Mouse (Mus musculus) neural tube, embryonic 15.5 days (tissue): ENCODE data around the gene Gba2. TPM values are rescaled to one million over a fixed set of nuclear protein-coding genes. Genes with fewer than 3 reads are reported as not detected.

Experiments used
- ATAC-seq: fragments of 200-750 bp; cut with Nextera tagmentation; 2 replicates; pipeline ENCODE4 v1.8.0; 2017; ENCODE audit warnings: mild to moderate bottlenecking, moderate TSS enrichment, moderate library complexity; ENCODE audit not compliant: low FRiP score
- H3K27ac ChIP-seq: fragments of 300-500 bp; sonication (generic); replicated peaks from 2 replicates; pipeline ENCODE4 v1.5.1; 2015; ENCODE audit warnings: mild to moderate bottlenecking, inconsistent platforms
- H3K27me3 ChIP-seq: fragments of 300-500 bp; sonication (generic); replicated peaks from 2 replicates; pipeline ENCODE4 v1.6.1; 2015; ENCODE audit warnings: inconsistent platforms
- H3K36me3 ChIP-seq: fragments of 300-500 bp; sonication (generic); 2 replicates; pipeline ENCODE4 v1.6.1; 2015; ENCODE audit warnings: inconsistent platforms
- H3K4me1 ChIP-seq: fragments of 300-500 bp; sonication (generic); 2 replicates; pipeline ENCODE4 v1.6.1; 2015; ENCODE audit warnings: inconsistent platforms
- H3K4me2 ChIP-seq: fragments of 300-500 bp; sonication (generic); 2 replicates; pipeline ENCODE4 v1.6.1; 2015; ENCODE audit warnings: inconsistent platforms, mild to moderate bottlenecking, moderate library complexity
- H3K4me3 ChIP-seq: fragments of 300-500 bp; sonication (generic); replicated peaks from 2 replicates; pipeline ENCODE4 v1.5.1; 2015; ENCODE audit warnings: mild to moderate bottlenecking, inconsistent platforms
- H3K9ac ChIP-seq: fragments of 300-500 bp; sonication (generic); replicated peaks from 2 replicates; pipeline ENCODE4 v1.6.1; 2015; ENCODE audit warnings: mild to moderate bottlenecking, inconsistent platforms
- H3K9me3 ChIP-seq: fragments of 300-500 bp; sonication (generic); replicated peaks from 2 replicates; pipeline ENCODE4 v1.6.1; 2016; ENCODE audit warnings: inconsistent platforms
- WGBS: fragments of 180-500 bp; shearing (Covaris S2); methylation state at CpG from one replicate; pipeline ENCODE4 v1.1.7; 2015; ENCODE audit warnings: mixed read lengths; 5-methylcytosine and 5-hydroxymethylcytosine counted together
- polyA plus RNA-seq: library from polyadenylated mRNA; unstranded; fragments of >200 nt; fragmentation: Nextera tagmentation; extraction: Ambion mirVana; gene quantifications from 2 replicates; pipeline ENCODE4 v1.2.1, GENCODE M21; 2015

Gba2 gene
- polyA plus RNA-seq, 1 experiment from 2014 or later = 54.5 TPM

DNA sequence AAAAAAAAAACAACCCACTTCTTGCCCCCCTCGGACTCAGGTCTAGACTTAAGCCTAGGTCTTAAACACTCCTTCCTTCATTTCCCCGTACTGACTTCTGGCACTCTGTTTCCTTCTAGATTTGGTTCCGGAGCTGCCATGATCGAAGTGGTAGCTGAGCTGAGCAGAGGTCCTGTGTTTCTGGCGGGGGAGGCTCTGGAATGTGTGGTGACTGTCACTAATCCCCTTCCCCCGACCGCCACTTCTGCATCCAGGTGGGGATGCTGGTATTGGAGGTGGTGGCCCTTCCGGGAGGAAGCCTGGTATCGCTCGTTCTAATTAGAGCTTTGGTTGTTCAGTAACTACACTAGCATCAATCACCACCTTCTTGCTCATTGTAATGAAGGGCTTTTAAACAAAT, 583 bp upstream of the Gba2 start:
- 7% methylated on average over 10 of the region's 10 CpGs for WGBS
- H3K4me1 ChIP-seq = peaks cover 51% of the 10 kb centered on the region
- peak overlapping the region; percentile 86 for H3K4me3 ChIP-seq

DNA sequence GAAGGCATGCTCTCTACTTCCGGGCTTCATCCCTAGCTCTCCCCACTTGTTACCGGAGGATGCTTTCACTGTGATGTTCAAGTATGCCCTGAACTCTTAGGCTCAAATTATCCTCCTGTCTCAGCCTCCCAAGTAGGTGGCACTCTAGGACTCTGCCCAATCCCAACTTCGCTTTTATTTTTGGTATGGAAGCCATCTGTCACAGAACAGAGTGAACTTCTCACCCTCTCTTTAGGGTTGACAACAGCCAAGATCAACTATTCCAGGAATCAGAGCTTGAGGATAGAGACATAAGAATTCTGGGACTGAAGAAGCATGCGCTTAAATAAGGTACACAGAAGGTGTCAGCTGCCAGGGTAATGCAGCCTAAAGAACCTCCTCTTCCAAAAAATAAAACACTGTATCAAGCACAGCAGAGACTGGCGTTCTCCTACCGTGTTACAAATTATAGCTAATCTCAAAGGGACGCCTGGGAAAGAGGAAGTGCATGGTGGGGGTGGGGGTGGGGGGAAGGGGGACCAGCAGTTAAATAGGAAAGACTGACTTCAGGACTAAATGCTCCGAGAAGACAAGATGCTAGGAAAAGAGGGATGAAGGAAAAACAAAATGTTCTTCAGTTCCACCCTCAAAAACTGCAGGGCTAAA, 1.3 kb downstream of the Gba2 start:
- Histone ChIP-seq H3K4me1 (peaks cover 51% of the 10 kb centered on the region), H3K27ac (no peak overlapping the region), H3K9ac (peak overlapping the region; percentile 84), H3K4me2 (peak overlapping the region; percentile 95), H3K4me3 (peak overlapping the region; percentile 86), H3K9me3 (no peaks in the 10 kb centered on the region), H3K36me3 (peaks cover 39% of the 10 kb centered on the region), H3K27me3 (no peaks in the 10 kb centered on the region)
- ATAC-seq = no peak
- 47% methylated on average over 8 of the region's 8 CpGs for WGBS

More for the DNA sequence above, 583 bp upstream of the Gba2 start:
- Histone ChIP-seq H3K9ac (peak overlapping the region; percentile 84), H3K4me2 (peak overlapping the region; percentile 95), H3K36me3 (peaks cover 39% of the 10 kb centered on the region), H3K27ac (peak overlapping the region; percentile 87), H3K27me3 (no peaks in the 10 kb centered on the region), H3K9me3 (no peaks in the 10 kb centered on the region)
- ATAC-seq = peak; percentile 4; the same call in 1 of the 2 replicates

DNA sequence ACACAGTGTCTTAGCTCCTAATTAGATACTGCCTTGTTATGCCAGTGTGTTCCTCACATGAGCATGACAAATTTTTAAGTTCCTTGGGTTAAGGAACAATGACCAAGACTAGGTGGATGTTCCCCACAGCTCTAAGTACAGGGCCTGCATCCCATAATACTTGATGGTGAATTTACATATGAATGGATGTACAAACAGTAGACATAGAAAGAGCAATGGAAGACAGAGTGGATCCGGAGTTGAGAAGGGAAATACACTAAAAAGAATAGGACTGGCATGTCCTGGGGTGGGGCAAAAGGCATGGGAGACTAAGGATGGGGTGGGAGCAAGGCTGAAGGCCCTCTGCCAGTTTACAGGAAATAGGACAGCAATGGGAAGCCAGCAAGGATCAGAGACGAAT, 3.3 kb downstream of the Gba2 start:
- no peak overlapping the region for H3K27ac ChIP-seq
- peak overlapping the region; percentile 5; the same call in 1 of the 2 replicates for H3K4me3 ChIP-seq
- peaks cover 42% of the 10 kb centered on the region for H3K36me3 ChIP-seq
- no peaks in the 10 kb centered on the region for H3K9me3 ChIP-seq
- H3K4me1 ChIP-seq = peaks cover 51% of the 10 kb centered on the region
- no peaks in the 10 kb centered on the region for H3K27me3 ChIP-seq
- peak overlapping the region; percentile 36; the same call in 1 of the 2 replicates for H3K9ac ChIP-seq
- no peak for ATAC-seq
- peak overlapping the region; percentile 95 for H3K4me2 ChIP-seq
- 39% methylated on average over 2 of the region's 2 CpGs for WGBS

DNA sequence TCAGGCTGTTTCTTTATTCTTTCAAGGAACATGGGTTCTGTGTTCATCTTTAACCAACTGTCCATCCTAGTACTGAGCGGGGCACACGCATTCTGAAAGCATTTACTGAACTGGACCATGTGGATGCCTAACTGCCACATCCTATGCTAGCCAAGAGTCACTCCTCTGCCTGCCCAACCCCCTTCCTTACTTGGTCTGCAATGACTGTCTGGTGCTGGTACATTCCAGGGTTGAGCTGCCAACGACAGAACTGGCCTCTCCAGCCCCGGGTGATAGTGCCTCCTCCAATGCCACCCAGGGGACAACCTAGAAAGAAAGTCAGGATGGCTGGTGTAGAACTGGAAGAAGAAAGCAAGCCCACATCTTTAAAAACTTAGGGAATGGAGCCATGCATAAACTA, 5.1 kb downstream of the Gba2 start:
- ATAC-seq = no peak
- Histone ChIP-seq H3K4me1 (peaks cover 39% of the 10 kb centered on the region), H3K4me2 (no peak overlapping the region), H3K27me3 (no peaks in the 10 kb centered on the region), H3K9ac (no peak overlapping the region), H3K9me3 (no peaks in the 10 kb centered on the region), H3K27ac (no peak overlapping the region), H3K4me3 (no peak overlapping the region), H3K36me3 (peaks cover 60% of the 10 kb centered on the region)
- 92% methylated on average over 4 of the region's 4 CpGs for WGBS

DNA sequence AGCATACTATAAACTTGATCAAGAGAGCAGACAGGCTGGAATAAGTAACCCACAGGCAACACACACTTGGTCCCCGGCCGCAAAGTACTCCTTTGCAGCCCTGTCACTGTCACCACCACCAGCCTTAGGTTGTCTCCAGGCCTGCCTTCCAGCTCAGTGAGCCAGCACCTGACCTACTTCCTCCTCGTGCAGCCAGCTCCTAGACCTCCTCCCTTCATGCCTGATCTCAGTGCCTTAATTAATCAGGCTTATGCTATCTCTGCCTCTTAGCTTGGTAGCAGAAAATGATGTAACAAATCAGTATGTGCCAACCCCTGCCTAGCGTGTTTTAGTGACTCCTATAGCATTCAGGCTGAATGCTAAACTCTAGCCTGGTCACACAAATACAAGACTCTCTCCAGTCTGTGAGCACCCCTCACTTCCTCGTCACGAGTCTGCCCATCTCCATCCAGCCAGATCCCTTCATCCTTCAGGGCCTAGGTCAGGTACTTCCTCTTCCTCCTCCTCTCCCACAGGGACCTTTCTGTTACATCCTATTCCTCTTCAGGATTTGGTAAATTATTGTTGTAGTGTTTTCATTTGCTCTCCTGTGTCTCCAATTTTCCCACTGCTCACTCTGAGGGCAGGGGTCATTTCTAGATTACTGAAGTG, 7.2 kb downstream of the Gba2 start:
- Histone ChIP-seq H3K36me3 (peaks cover 81% of the 10 kb centered on the region), H3K27ac (no peak overlapping the region), H3K27me3 (no peaks in the 10 kb centered on the region), H3K9me3 (no peaks in the 10 kb centered on the region), H3K4me1 (peaks cover 23% of the 10 kb centered on the region), H3K4me2 (no peak overlapping the region), H3K4me3 (no peak overlapping the region), H3K9ac (no peak overlapping the region)
- ATAC-seq = no peak
- 89% methylated on average over 6 of the region's 6 CpGs for WGBS

DNA sequence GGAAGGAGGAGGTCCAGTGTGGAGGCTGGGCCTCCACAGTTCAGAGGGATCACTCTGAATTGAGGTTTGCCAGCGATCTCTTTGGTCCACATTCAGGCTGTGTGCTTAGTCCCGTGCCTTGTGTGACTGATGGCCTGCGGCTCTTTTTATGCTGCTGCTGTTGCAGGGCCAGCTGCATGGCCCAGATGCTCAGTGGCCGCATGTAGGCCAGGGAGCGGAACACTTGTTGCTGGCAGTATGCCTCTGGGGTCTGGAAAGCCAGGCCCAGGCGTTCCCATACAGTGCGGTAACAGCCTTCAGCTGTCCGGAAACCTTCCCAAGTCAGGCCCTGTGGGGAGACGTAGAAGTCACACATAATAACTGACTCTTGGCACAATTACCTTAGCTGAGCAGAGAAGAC, 11.5 kb downstream of the Gba2 start:
- Histone ChIP-seq H3K4me3 (no peak overlapping the region), H3K9me3 (no peaks in the 10 kb centered on the region), H3K27ac (no peak overlapping the region), H3K4me1 (peaks cover 14% of the 10 kb centered on the region), H3K9ac (no peak overlapping the region), H3K4me2 (no peak overlapping the region), H3K36me3 (peaks cover 80% of the 10 kb centered on the region), H3K27me3 (no peaks in the 10 kb centered on the region)
- ATAC-seq = no peak
- WGBS = 93% methylated on average over 9 of the region's 9 CpGs

DNA sequence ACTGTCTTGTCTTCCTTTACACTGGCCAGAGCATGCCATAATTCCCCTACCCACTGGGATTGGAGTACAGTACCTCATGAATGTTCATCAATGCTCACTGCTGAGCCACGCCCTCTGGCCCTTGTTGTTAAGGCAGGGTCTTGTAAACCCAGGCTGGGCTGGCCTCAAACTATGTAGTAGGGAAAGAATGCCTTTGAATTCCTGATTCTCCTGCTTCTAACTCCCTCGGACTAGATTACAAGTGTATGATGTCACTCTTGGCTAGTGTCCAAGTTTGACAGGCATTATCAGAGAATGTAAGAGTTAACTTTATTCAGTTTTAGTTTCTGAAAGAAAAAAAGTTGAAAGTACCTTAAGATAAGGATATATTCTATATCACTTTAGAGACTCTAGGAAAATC, 14.4 kb downstream of the Gba2 start:
- 50% methylated on average over 2 of the region's 2 CpGs for WGBS
- Histone ChIP-seq H3K9me3 (no peaks in the 10 kb centered on the region), H3K4me3 (no peak overlapping the region), H3K4me1 (peaks cover 38% of the 10 kb centered on the region), H3K27me3 (no peaks in the 10 kb centered on the region), H3K27ac (no peak overlapping the region), H3K9ac (no peak overlapping the region), H3K36me3 (peaks cover 53% of the 10 kb centered on the region), H3K4me2 (0 out of 2 replicates have a peak overlapping the region, but pooled peaks have one; percentile 90)
- no peak for ATAC-seq

DNA sequence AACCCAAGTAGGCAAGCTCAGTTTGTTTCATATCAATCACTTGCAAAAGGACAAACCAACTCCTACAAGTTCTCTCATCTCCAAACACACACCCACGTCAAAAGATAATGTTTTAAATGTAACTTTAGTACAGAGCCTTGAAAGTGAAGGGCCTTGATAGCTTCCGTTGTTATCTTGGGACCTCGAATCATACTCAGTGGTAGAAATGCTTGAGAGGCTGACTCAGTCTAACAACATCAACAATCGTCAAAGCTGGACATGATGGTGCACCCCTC, 15.1 kb downstream of the Gba2 start:
- peak overlapping the region; percentile 89 for H3K4me3 ChIP-seq
- no peak for ATAC-seq
- 91% methylated on average over 4 of the region's 4 CpGs for WGBS
- peaks cover 45% of the 10 kb centered on the region for H3K4me1 ChIP-seq
- H3K27ac ChIP-seq = no peak overlapping the region
- no peaks in the 10 kb centered on the region for H3K9me3 ChIP-seq
- H3K27me3 ChIP-seq = no peaks in the 10 kb centered on the region
- peak overlapping the region; percentile 93 for H3K9ac ChIP-seq
- H3K36me3 ChIP-seq = peaks cover 46% of the 10 kb centered on the region
- H3K4me2 ChIP-seq = peak overlapping the region; percentile 90

DNA sequence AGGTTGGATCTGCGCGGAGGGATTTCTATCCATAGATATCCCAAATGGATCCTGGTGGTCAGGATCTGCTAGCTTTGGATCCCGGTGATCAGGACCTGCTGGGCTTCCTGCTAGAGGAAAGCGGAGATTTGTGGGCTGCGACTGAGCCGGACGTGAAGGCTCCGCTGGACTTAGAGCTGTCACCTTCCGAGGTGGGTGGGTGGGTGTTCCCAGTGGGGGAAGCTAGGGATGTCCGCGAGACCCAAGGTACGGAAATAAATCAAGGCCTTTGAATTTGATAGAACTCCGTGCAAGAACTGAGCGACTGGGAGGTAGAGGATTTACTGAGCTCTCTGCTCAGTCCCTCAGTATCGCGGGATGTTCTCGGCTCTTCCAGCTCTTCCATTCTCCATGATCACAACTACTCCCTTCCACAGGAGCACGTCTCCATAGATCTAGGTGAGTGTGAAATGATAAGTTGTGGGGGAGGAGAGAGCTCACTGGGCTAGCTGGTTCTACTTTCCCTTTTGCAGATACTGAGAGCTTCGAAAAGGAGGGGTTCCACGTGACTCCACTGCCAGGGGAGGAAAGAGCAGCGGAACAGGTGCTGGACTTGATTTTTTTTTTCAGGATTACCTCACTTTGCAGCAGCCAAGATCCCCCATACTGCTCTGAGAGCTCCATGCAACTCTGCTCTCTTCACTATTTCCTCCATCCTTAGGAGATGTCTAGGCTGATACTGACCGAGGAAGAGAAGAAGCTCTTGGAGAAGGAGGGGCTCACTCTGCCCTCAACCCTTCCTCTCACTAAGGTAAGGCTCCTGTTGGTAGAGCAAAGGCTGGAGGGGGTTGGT, 15.7 kb downstream of the Gba2 start:
- H3K4me1 ChIP-seq = peaks cover 51% of the 10 kb centered on the region
- H3K27me3 ChIP-seq = no peaks in the 10 kb centered on the region
- ATAC-seq = peak; percentile 28
- peak overlapping the region; percentile 93 for H3K9ac ChIP-seq
- no peaks in the 10 kb centered on the region for H3K9me3 ChIP-seq
- WGBS = 7% methylated on average over 22 of the region's 22 CpGs
- H3K36me3 ChIP-seq = peaks cover 41% of the 10 kb centered on the region
- peak overlapping the region; percentile 99 for H3K27ac ChIP-seq
- H3K4me3 ChIP-seq = peak overlapping the region; percentile 89
- peak overlapping the region; percentile 90 for H3K4me2 ChIP-seq

DNA sequence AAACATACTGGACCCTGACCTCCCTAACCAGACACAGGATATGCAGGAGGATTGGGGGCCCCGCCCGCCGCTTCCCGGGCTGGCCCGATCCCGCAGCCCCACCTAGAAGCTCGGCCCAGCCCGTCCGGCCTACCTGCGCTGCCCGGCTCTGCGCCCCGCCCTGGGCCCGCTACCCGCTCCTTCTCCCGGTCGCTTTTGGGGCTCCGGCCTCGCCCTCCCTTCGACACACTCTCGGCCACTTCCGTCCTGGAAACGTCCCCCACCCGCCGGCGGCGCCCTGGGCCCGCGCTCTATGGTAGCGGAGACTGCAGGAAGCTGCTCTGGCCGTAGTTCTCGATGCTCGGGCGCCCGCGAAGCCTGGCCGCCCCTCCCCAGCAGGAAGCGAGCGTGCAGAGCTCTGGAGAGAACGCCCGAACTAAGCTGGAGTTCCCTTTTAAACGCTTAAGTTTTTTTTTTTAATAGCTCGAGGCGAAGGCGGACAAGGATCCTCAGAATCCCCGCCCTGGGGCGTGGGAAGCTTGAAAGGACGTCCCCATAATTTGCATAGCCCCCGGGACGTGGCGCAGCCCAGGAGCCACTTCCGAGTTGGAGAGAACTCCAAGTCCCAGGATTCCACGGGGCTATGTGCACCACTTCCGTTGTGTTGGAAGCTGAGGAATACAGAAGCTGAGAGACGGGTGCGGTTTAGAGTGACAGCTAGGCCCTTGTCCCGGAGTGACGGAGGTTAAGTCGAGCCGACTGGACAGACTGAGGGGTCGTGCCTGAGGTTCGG, 16.5 kb downstream of the Gba2 start, which contains the start of the genes Creb3 and Tln1:
Gene Creb3, plus strand, starts transcription at position 336 of the 772 bp plus-strand sequence.
Gene Tln1, minus strand, starts transcription at position 695 of the 772 bp plus-strand sequence.
- Histone ChIP-seq H3K27me3 (no peaks in the 10 kb centered on the region), H3K4me2 (peak within 1 kb of the TSS; percentile 90), H3K27ac (peak within 1 kb of the TSS; percentile 99), H3K4me3 (peak within 1 kb of the TSS; percentile 89), H3K36me3 (peaks cover 33% of the 10 kb centered on the region), H3K4me1 (peaks cover 52% of the 10 kb centered on the region), H3K9ac (peak within 1 kb of the TSS; percentile 93), H3K9me3 (no peaks in the 10 kb centered on the region)
- ATAC-seq = peak; percentile 96
- under 1% methylated on average over 61 of the region's 62 CpGs for WGBS

DNA sequence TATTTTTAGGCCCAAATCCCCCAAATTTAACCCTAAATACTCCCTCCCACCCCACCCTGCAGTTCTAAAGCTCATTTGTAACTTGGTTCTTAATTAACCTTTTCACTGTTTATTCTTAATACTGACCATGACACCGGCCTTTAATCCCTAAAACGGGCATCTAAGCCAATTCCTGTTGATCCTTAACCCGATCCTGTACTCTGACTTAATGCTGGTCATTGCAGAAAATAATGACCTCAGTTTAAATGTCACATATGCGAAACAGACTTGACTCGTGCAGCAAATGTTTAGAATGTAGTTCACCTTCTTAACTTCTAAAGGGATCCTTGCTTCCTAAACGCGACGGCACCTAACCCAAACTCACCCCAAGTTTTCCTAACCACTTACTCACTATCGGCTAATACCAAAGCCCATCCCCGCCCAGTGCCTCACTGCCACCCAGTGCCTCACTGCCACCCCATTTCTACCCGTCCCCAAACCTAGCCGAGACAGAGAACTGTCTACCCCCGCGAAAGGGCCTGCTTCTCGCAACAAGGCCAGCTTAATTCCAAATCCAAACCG, 17.2 kb downstream of the Gba2 start:
- peaks cover 52% of the 10 kb centered on the region for H3K4me1 ChIP-seq
- H3K27me3 ChIP-seq = no peaks in the 10 kb centered on the region
- 3% methylated on average over 16 of the region's 16 CpGs for WGBS
- peaks cover 28% of the 10 kb centered on the region for H3K36me3 ChIP-seq
- H3K9me3 ChIP-seq = no peaks in the 10 kb centered on the region
- H3K9ac ChIP-seq = peak overlapping the region; percentile 93
- H3K4me2 ChIP-seq = peak overlapping the region; percentile 90
- ATAC-seq = peak; percentile 48; the same call in 1 of the 2 replicates
- peak overlapping the region; percentile 89 for H3K4me3 ChIP-seq
- H3K27ac ChIP-seq = peak overlapping the region; percentile 99
